Mouse (Mus musculus) heart, embryonic 14.5 days (tissue): ENCODE data around the gene Gper1. TPM values are rescaled to one million over a fixed set of nuclear protein-coding genes. Genes with fewer than 3 reads are reported as not detected.
A peak's percentile ranks its signal among the peaks of the same experiment; 100 is the strongest.

Experiments used
- ATAC-seq: fragments of 200-750 bp; cut with Nextera tagmentation; 2 replicates; pipeline ENCODE4 v1.8.0; 2017; ENCODE audit warnings: low read depth, moderate TSS enrichment; ENCODE audit not compliant: insufficient number of reproducible peaks, insufficient read depth, low FRiP score
- H3K27ac ChIP-seq, 2 experiments: fragments of 200-500 bp in 1 of 2; fragments of 300-500 bp in 1 of 2; sonication (generic) in 1 of 2; replicated peaks in 1 of 2; 2 replicates each; pipeline ENCODE4 v1.5.1; 2012 to 2014; ENCODE audit warnings: low read depth in 2 of 2, low read length in 2 of 2, control low read depth in 1 of 2, mild to moderate bottlenecking in 1 of 2, mixed read lengths in 1 of 2; ENCODE audit not compliant: control insufficient read depth in 1 of 2, insufficient read depth in 1 of 2
- H3K27me3 ChIP-seq: fragments of 300-500 bp; sonication (generic); 2 replicates; pipeline ENCODE4 v1.6.1; 2014; ENCODE audit warnings: mild to moderate bottlenecking, low read length, control low read depth; ENCODE audit not compliant: control insufficient read depth, insufficient read depth
- H3K36me3 ChIP-seq: fragments of 300-500 bp; sonication (generic); 2 replicates; pipeline ENCODE4 v1.6.1; 2014; ENCODE audit warnings: mild to moderate bottlenecking, control low read depth, low read length, mixed read lengths; ENCODE audit not compliant: control insufficient read depth, insufficient read depth
- H3K4me1 ChIP-seq, 2 experiments: fragments of 200-500 bp in 1 of 2; fragments of 300-500 bp in 1 of 2; sonication (generic) in 1 of 2; 2 replicates each; pipeline ENCODE4 v1.6.1; 2012 to 2014; ENCODE audit warnings: low read length in 2 of 2, control low read depth in 1 of 2, mixed read lengths in 1 of 2; ENCODE audit not compliant: control insufficient read depth in 2 of 2, insufficient read depth in 2 of 2
- H3K4me2 ChIP-seq: fragments of 300-500 bp; sonication (generic); 2 replicates; pipeline ENCODE4 v1.6.1; 2014; ENCODE audit warnings: mild to moderate bottlenecking, low read length
- H3K4me3 ChIP-seq, 2 experiments: fragments of 200-500 bp in 1 of 2; fragments of 300-500 bp in 1 of 2; sonication (generic) in 1 of 2; 2 replicates each; pipeline ENCODE4 v1.5.1; 2012 to 2014; ENCODE audit warnings: low read length in 2 of 2, mild to moderate bottlenecking in 2 of 2, control low read depth in 1 of 2, low read depth in 1 of 2, moderate library complexity in 1 of 2; ENCODE audit not compliant: control insufficient read depth in 1 of 2, insufficient read depth in 1 of 2
- H3K9ac ChIP-seq: fragments of 300-500 bp; sonication (generic); 2 replicates; pipeline ENCODE4 v1.6.1; 2014; ENCODE audit warnings: mild to moderate bottlenecking, low read length
- H3K9me3 ChIP-seq: fragments of 300-500 bp; sonication (generic); 2 replicates; pipeline ENCODE4 v1.6.1; 2016; ENCODE audit warnings: low read length, control low read depth; ENCODE audit not compliant: control insufficient read depth
- WGBS: fragments of 180-500 bp; shearing (Covaris S2); extraction: QIAGEN DNeasy Blood & Tissue Kit; methylation state at CpG from one replicate; pipeline ENCODE4 v1.1.7; 2014; 5-methylcytosine and 5-hydroxymethylcytosine counted together
- polyA plus RNA-seq: library from polyadenylated mRNA; unstranded; fragments of >200 nt; fragmentation: Nextera tagmentation; extraction: Ambion mirVana; gene quantifications from 2 replicates; pipeline ENCODE4 v1.2.1, GENCODE M21; 2014

Gene Gper1
- polyA plus RNA-seq, 1 experiment from 2014 or later, result 1.8 TPM

- peaks cover 11 to 22% of the 10 kb centered on the region in 2 experiments for H3K4me1 ChIP-seq
- H3K27me3 ChIP-seq, result peaks cover 36% of the 10 kb centered on the region
- no peak overlapping the region for H3K27ac ChIP-seq
- no peak overlapping the region for H3K4me3 ChIP-seq
- ATAC-seq, result no peak
- H3K36me3 ChIP-seq, result no peaks in the 10 kb centered on the region
- no peak overlapping the region for H3K4me2 ChIP-seq
- no peak overlapping the region for H3K9ac ChIP-seq
- 0 out of 2 replicates have a peak, but pooled peaks cover 4% of the 10 kb centered on the region for H3K9me3 ChIP-seq
- 89% methylated on average over 3 of the region's 3 CpGs for whole genome bisulfite sequencing
Measured at GRCm38 (mm10) chr5:139417480-139417879, 5.5 kb upstream of the Gper1 start.

- H3K27ac ChIP-seq, result peak overlapping the region in 1 of 2 experiments; percentile 47; a peak in 1 of 4 replicates
- H3K4me3 ChIP-seq, result no peak overlapping the region
- 0 out of 2 replicates have a peak, but pooled peaks cover 4% of the 10 kb centered on the region for H3K9me3 ChIP-seq
- no peak for ATAC-seq
- peaks cover 13 to 28% of the 10 kb centered on the region in 2 experiments for H3K4me1 ChIP-seq
- H3K9ac ChIP-seq, result no peak overlapping the region
- no peaks in the 10 kb centered on the region for H3K36me3 ChIP-seq
- peaks cover 39% of the 10 kb centered on the region for H3K27me3 ChIP-seq
- H3K4me2 ChIP-seq, result peak overlapping the region; percentile 25; the same call in 1 of the 2 replicates
- 33% methylated on average over 2 of the region's 2 CpGs for WGBS
Measured at GRCm38 (mm10) chr5:139418110-139418509, 4.8 kb upstream of the Gper1 start.

DNA sequence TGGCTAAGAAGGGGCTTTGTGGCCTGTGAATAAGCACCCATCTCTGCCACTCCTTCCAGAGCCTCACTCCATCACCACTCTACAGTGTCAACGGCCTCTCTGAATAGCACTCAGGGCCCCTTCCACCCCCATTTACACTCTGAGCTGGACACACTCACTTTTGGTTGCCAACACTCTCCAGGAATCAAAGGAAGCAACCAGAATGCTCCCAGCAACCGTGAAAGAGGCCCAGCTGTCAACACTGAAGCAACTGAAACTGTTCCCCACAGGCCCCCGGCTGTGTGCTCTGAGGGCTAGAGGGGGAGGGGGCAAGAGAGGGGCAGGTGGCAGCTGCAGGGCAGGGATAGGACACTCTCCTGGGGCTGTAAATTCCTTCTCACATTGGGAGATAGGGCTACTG is 4.3 kb upstream of the Gper1 start:
- Histone ChIP-seq H3K4me1 (peaks cover 18 to 33% of the 10 kb centered on the region in 2 experiments), H3K36me3 (no peaks in the 10 kb centered on the region), H3K4me3 (no peak overlapping the region), H3K4me2 (peak overlapping the region; percentile 25; the same call in 1 of the 2 replicates), H3K9ac (no peak overlapping the region), H3K27me3 (peaks cover 39% of the 10 kb centered on the region), H3K9me3 (0 out of 2 replicates have a peak, but pooled peaks cover 4% of the 10 kb centered on the region), H3K27ac (peak overlapping the region in 1 of 2 experiments; percentile 47; a peak in 1 of 4 replicates)
- WGBS, result 11% methylated on average over 3 of the region's 3 CpGs
- peak; percentile 56; the same call in 1 of the 2 replicates for ATAC-seq

GRCm38 (mm10) chr5:139425198-139425597 is 2.2 kb downstream of the Gper1 start:
- Histone ChIP-seq H3K4me1 (peaks cover 14 to 29% of the 10 kb centered on the region in 2 experiments), H3K4me2 (no peak overlapping the region), H3K27ac (no peak overlapping the region), H3K36me3 (no peaks in the 10 kb centered on the region), H3K4me3 (no peak overlapping the region), H3K9me3 (no peaks in the 10 kb centered on the region), H3K27me3 (peaks cover 38% of the 10 kb centered on the region), H3K9ac (no peak overlapping the region)
- WGBS, result 68% methylated on average over 9 of the region's 9 CpGs
- ATAC-seq, result no peak

DNA sequence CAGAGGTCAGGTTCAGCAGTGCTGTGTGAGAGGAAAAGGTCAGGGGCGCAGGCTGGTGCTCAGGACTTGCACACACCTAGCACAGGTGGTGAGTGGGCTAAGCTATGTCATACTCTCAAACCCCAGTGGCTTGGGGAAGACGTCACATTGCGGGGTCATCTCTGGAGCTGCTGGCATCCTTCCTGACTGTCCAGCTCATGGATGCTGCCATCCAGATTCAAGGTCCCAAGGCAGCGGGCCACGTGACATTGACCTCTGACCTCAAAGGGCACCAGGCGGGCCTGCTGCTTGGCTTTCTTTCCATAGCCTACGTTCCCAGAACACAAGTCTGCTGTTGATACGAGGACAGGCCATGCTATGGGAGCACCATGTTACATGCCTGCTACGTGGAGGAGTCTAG is 4.0 kb downstream of the Gper1 start:
- ATAC-seq, result no peak
- no peak overlapping the region for H3K27ac ChIP-seq
- H3K9me3 ChIP-seq, result no peaks in the 10 kb centered on the region
- peaks cover 22% of the 10 kb centered on the region for H3K27me3 ChIP-seq
- no peak overlapping the region for H3K9ac ChIP-seq
- 91% methylated on average over 9 of the region's 9 CpGs for whole genome bisulfite sequencing
- H3K4me1 ChIP-seq, result peaks cover 14 to 29% of the 10 kb centered on the region in 2 experiments
- H3K36me3 ChIP-seq, result no peaks in the 10 kb centered on the region
- no peak overlapping the region for H3K4me3 ChIP-seq
- no peak overlapping the region for H3K4me2 ChIP-seq

DNA sequence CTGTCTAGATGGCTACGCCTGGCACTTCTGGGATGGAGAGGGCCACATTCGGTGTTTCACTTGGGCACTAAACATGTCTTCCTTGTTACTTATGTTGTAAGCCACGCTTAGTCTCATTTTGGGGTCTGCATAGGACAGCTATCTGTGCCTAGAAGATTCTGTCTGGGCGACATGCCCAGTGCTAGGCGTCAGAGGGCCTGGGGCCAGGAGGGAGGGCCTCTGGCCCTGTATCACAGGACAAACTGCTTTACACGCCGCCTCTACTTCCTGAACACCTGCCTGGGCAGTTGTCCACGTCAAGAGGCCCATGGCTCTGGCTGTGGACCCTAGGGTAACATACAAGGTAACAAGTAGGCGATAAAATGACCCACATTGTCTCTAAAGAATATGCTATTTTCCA is 5.0 kb downstream of the Gper1 start:
- Histone ChIP-seq H3K27me3 (peaks cover 15% of the 10 kb centered on the region), H3K4me2 (no peak overlapping the region), H3K4me1 (peaks cover 13 to 23% of the 10 kb centered on the region in 2 experiments), H3K4me3 (no peak overlapping the region), H3K9me3 (no peaks in the 10 kb centered on the region), H3K27ac (no peak overlapping the region), H3K36me3 (no peaks in the 10 kb centered on the region), H3K9ac (no peak overlapping the region)
- ATAC-seq, result no peak; the same call in 1 of the 2 replicates
- 49% methylated on average over 9 of the region's 9 CpGs for WGBS

- Histone ChIP-seq H3K4me2 (no peak overlapping the region), H3K9ac (no peak overlapping the region), H3K36me3 (no peaks in the 10 kb centered on the region), H3K9me3 (no peaks in the 10 kb centered on the region), H3K4me1 (peaks cover 8 to 17% of the 10 kb centered on the region in 2 experiments; a peak in 3 of 4 replicates), H3K4me3 (no peak overlapping the region), H3K27ac (no peak overlapping the region), H3K27me3 (no peaks in the 10 kb centered on the region)
- WGBS, result 30% methylated on average over 12 of the region's 12 CpGs
- no peak for ATAC-seq
Measured at GRCm38 (mm10) chr5:139429818-139430341, 6.9 kb downstream of the Gper1 start.

- H3K4me3 ChIP-seq, result no peak overlapping the region
- no peak overlapping the region for H3K4me2 ChIP-seq
- H3K9ac ChIP-seq, result no peak overlapping the region
- no peak overlapping the region for H3K27ac ChIP-seq
- WGBS, result 81% methylated on average over 6 of the region's 6 CpGs
- no peaks in the 10 kb centered on the region for H3K9me3 ChIP-seq
- ATAC-seq, result no peak
- H3K36me3 ChIP-seq, result no peaks in the 10 kb centered on the region
- peaks cover 8 to 17% of the 10 kb centered on the region in 2 experiments; a peak in 3 of 4 replicates for H3K4me1 ChIP-seq
- H3K27me3 ChIP-seq, result no peaks in the 10 kb centered on the region
Measured at GRCm38 (mm10) chr5:139432333-139432732, 9.4 kb downstream of the Gper1 start.
